Mouse (Mus musculus): Measurements from ENCODE around the gene Exoc4.

DNA sequence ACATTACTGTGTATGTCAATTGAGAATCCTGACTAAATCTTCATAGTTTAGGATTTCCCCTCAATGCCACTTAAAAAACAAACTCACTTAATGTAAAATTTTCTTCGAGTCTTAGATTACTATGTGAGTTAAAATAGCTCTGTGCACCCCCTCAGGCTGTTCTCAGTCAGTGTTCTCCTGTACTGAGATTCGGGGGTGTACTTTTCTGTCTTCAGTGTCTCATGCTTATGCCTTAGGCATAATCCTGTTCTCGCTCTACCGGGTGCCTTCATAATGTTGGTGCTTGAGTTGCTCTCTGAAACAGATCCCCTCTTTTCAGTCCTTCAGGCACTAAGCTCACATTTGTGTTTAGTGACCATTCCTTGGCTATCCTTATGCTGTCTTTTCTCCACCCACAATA, 253.5 kb downstream of the Exoc4 start:
- TF ChIP-seq CTCF (IDR thresholded peaks at IDR 0.05; ENCODE audit: low read depth, low read length): no peak
- no peak for TF ChIP-seq POLR2A (IDR thresholded peaks at IDR 0.05; ENCODE audit: extremely low read depth, insufficient read depth, low read length)

Data from liver, adult 2 months (tissue).